Mouse (Mus musculus) MEL (cell line): ENCODE results near the gene BC100530. TPM values are rescaled to one million over a fixed set of nuclear protein-coding genes. Genes with fewer than 3 reads are reported as not detected.
A peak's percentile ranks its signal among the peaks of the same experiment; 100 is the strongest.
"Not testable (repeated sequence)": the region's sequence is repeated elsewhere in the genome, so short reads cannot be mapped to it uniquely, and the experiment has no call there.

Source experiments
- DNase-seq: peaks from one replicate; pipeline ENCODE4 v3.0.0; 2011; ENCODE audit warnings: low read depth, low spot score
- H3K27ac ChIP-seq: 2 replicates; pipeline ENCODE4 v1.5.1; 2012; ENCODE audit warnings: low read depth, mild to moderate bottlenecking, control low read depth, low read length, moderate library complexity; ENCODE audit not compliant: control insufficient read depth
- H3K27me3 ChIP-seq, 2 experiments: fragments of 150-350 bp in 1 of 2; sonication (generic) in 1 of 2; 2 replicates each; pipeline ENCODE4 v1.6.1; 2012; ENCODE audit warnings: low read length in 2 of 2, mild to moderate bottlenecking in 2 of 2, improper control_type of control experiment in 1 of 2, moderate library complexity in 1 of 2; ENCODE audit not compliant: insufficient read depth in 2 of 2, control insufficient read depth in 1 of 2
- H3K36me3 ChIP-seq, 2 experiments: 2 replicates each; pipeline ENCODE4 v1.6.1; 2012 to 2014; ENCODE audit warnings: low read length in 2 of 2, improper control_type of control experiment in 1 of 2, inconsistent platforms in 1 of 2, mild to moderate bottlenecking in 1 of 2; ENCODE audit not compliant: insufficient read depth in 2 of 2, control insufficient read depth in 1 of 2
- H3K4me1 ChIP-seq, 2 experiments: fragments of 150-350 bp in 1 of 2; sonication (generic) in 1 of 2; 2 replicates each; pipeline ENCODE4 v1.6.1; 2012; ENCODE audit warnings: low read length in 2 of 2, improper control_type of control experiment in 1 of 2, mild to moderate bottlenecking in 1 of 2; ENCODE audit not compliant: insufficient read depth in 2 of 2, control insufficient read depth in 1 of 2
- H3K4me3 ChIP-seq, 2 experiments: fragments of 150-350 bp in 1 of 2; sonication (generic) in 1 of 2; 2 replicates each; pipeline ENCODE4 v1.5.1; 2012; ENCODE audit warnings: low read depth in 2 of 2, low read length in 2 of 2, mild to moderate bottlenecking in 2 of 2, moderate library complexity in 2 of 2, control low read depth in 1 of 2, improper control_type of control experiment in 1 of 2; ENCODE audit not compliant: control insufficient read depth in 1 of 2, insufficient read depth in 1 of 2
- H3K79me2 ChIP-seq: 2 replicates; pipeline ENCODE4 v1.6.1; 2012; ENCODE audit warnings: mild to moderate bottlenecking, low read length, moderate library complexity; ENCODE audit not compliant: control insufficient read depth, poor library complexity, insufficient read depth
- H3K9ac ChIP-seq: 2 replicates; pipeline ENCODE4 v1.6.1; 2012; ENCODE audit warnings: low read depth, mild to moderate bottlenecking, control low read depth, low read length, moderate library complexity; ENCODE audit not compliant: control insufficient read depth, poor library complexity, severe bottlenecking
- H3K9me3 ChIP-seq: fragments of 150-350 bp; sonication (generic); replicated peaks from 2 replicates; pipeline ENCODE4 v1.6.1; 2012; ENCODE audit warnings: mild to moderate bottlenecking, low read length, improper control_type of control experiment, moderate library complexity; ENCODE audit not compliant: insufficient read depth
- GATA1 ChIP-seq: IDR thresholded peaks from 2 replicates; pipeline ENCODE4 v1.6.1; 2011; ENCODE audit warnings: low read depth, low read length, improper control_type of control experiment
- polyA plus RNA-seq, 2 experiments: library from polyadenylated mRNA; stranded (reverse) in 1 of 2; unstranded in 1 of 2; fragments of >175 nt in 1 of 2; fragments of >200 nt in 1 of 2; gene quantifications; 2 replicates each; pipeline versions ENCODE4 v1.2.1 to v1.2.4; 2012; ENCODE audit warnings: low replicate concordance in 2 of 2, low read depth in 1 of 2; ENCODE audit not compliant: insufficient read length in 2 of 2, insufficient read depth in 1 of 2, missing spikeins in 1 of 2
- total RNA-seq: library from RNA; depleted of rRNA; stranded (reverse); fragments of 300-350 nt; gene quantifications from 2 replicates; pipeline ENCODE4 v1.2.3, GENCODE M21; 2012; rRNA removed

The BC100530 gene
- total and polyA plus RNA-seq, 3 experiments = not detected

GRCm38 (mm10) chr16:36319286-36319685 lies 48.3 kb downstream of the BC100530 start:
- no peaks in the 10 kb centered on the region for H3K9me3 ChIP-seq
- no peak overlapping the region for H3K9ac ChIP-seq
- no peaks in the 10 kb centered on the region for H3K36me3 ChIP-seq
- H3K79me2 ChIP-seq = no peaks in the 10 kb centered on the region
- no peak for TF ChIP-seq GATA1
- TF ChIP-seq, all 39 proteins: peak for 0
- no peak for DNase-seq
- H3K4me1 ChIP-seq = no peaks in the 10 kb centered on the region
- H3K4me3 ChIP-seq = no peak overlapping the region
- H3K27ac ChIP-seq = no peak overlapping the region
- H3K27me3 ChIP-seq = no peaks in the 10 kb centered on the region

- H3K27ac ChIP-seq, H3K9ac ChIP-seq, H3K9me3 ChIP-seq, H3K4me3 ChIP-seq, H3K27me3 ChIP-seq, H3K4me1 ChIP-seq, H3K36me3 ChIP-seq, H3K79me2 ChIP-seq: not testable (repeated sequence)
- DNase-seq = peak; percentile 23
Measured at GRCm38 (mm10) chr16:36316111-36316510, 51.4 kb downstream of the BC100530 start.

Other genes starting within 250 kb of the BC100530 start
- gene Csta1, start 236.5 kb downstream of the BC100530 start, total RNA-seq = not detected in 2 replicates
- gene Csta1, start 236.5 kb downstream of the BC100530 start, polyA plus RNA-seq = not detected
- not detected in 2 replicates for gene Stfa2l1, start 210.9 kb downstream of the BC100530 start, total RNA-seq
- gene Stfa2l1, start 210.9 kb downstream of the BC100530 start, polyA plus RNA-seq = not detected
- gene Gm5483, start 183.5 kb downstream of the BC100530 start, total RNA-seq = not detected in 2 replicates
- gene Gm5483, start 183.5 kb downstream of the BC100530 start, polyA plus RNA-seq = not detected
- gene Gm5416, start 157.3 kb downstream of the BC100530 start, total RNA-seq = not detected in 2 replicates
- not detected for gene Gm5416, start 157.3 kb downstream of the BC100530 start, polyA plus RNA-seq
- 0.29 and 0.46 TPM in 2 replicates for gene 2010005H15Rik, start 146.3 kb downstream of the BC100530 start, total RNA-seq
- under 1 TPM in 1 of 2 experiments, not detected in 1; 0.11 TPM for gene 2010005H15Rik, start 146.3 kb downstream of the BC100530 start, polyA plus RNA-seq
- not detected in 2 replicates for gene Stfa1, start 90.8 kb downstream of the BC100530 start, total RNA-seq
- gene Stfa1, start 90.8 kb downstream of the BC100530 start, polyA plus RNA-seq = not detected
- not detected in 2 replicates for gene BC117090, start 33.4 kb downstream of the BC100530 start, total RNA-seq
- not detected for gene BC117090, start 33.4 kb downstream of the BC100530 start, polyA plus RNA-seq
- not detected in 2 replicates for gene Stfa2, start 40.7 kb upstream of the BC100530 start, total RNA-seq
- gene Stfa2, start 40.7 kb upstream of the BC100530 start, polyA plus RNA-seq = not detected
- not detected in 2 replicates for gene Stfa3, start 87.6 kb upstream of the BC100530 start, total RNA-seq
- not detected for gene Stfa3, start 87.6 kb upstream of the BC100530 start, polyA plus RNA-seq
- gene Casr, start 194.4 kb upstream of the BC100530 start, total RNA-seq = not detected in 2 replicates
- gene Casr, start 194.4 kb upstream of the BC100530 start, polyA plus RNA-seq = not detected